Mouse (Mus musculus) stomach, postnatal 0 days (tissue): Measurements from ENCODE around the gene Fgf18. TPM values are rescaled to one million over a fixed set of nuclear protein-coding genes. Genes with fewer than 3 reads are reported as not detected.

Experiments used
- ATAC-seq: fragments of 200-750 bp; cut with Nextera tagmentation; 2 replicates; pipeline ENCODE4 v1.8.0; 2017; ENCODE audit not compliant: low FRiP score, low TSS enrichment
- DNase-seq: peaks from one replicate; pipeline ENCODE4 v3.0.0-alpha.2; 2016; ENCODE audit warnings: low spot score
- H3K27ac ChIP-seq: fragments of 300-500 bp; sonication (generic); replicated peaks from 2 replicates; pipeline ENCODE4 v1.5.1; 2014; ENCODE audit warnings: mild to moderate bottlenecking, control low read depth
- H3K27me3 ChIP-seq: fragments of 300-500 bp; sonication (generic); 2 replicates; pipeline ENCODE4 v1.6.1; 2014; ENCODE audit warnings: low read length; ENCODE audit not compliant: control insufficient read depth, insufficient read depth
- H3K36me3 ChIP-seq: fragments of 300-500 bp; sonication (generic); 2 replicates; pipeline ENCODE4 v1.6.1; 2014; ENCODE audit warnings: low read length, mixed read lengths; ENCODE audit not compliant: control insufficient read depth, insufficient read depth
- H3K4me1 ChIP-seq: fragments of 300-500 bp; sonication (generic); replicated peaks from 2 replicates; pipeline ENCODE4 v1.6.1; 2014; ENCODE audit warnings: antibody characterized with exemption; ENCODE audit not compliant: control insufficient read depth, insufficient read depth
- H3K4me2 ChIP-seq: fragments of 300-500 bp; sonication (generic); replicated peaks from 2 replicates; pipeline ENCODE4 v1.6.1; 2014; ENCODE audit warnings: low read depth, mild to moderate bottlenecking, control low read depth, moderate library complexity
- H3K4me3 ChIP-seq: fragments of 300-500 bp; sonication (generic); 2 replicates; pipeline ENCODE4 v1.5.1; 2014; ENCODE audit warnings: low read depth, low read length, control low read depth
- H3K9ac ChIP-seq: fragments of 300-500 bp; sonication (generic); 2 replicates; pipeline ENCODE4 v1.6.1; 2014; ENCODE audit warnings: mild to moderate bottlenecking, low read length, control low read depth, mixed read lengths
- H3K9me3 ChIP-seq: fragments of 300-500 bp; sonication (generic); 2 replicates; pipeline ENCODE4 v1.6.1; 2016; ENCODE audit warnings: low read length; ENCODE audit not compliant: control insufficient read depth
- CTCF ChIP-seq: IDR thresholded peaks from 2 replicates; pipeline ENCODE4 v1.5.1; 2016; ENCODE audit warnings: antibody characterized with exemption, low read depth, mild to moderate bottlenecking, moderate library complexity
- EP300 ChIP-seq: optimal IDR thresholded peaks from 2 replicates; pipeline ENCODE3; 2016; ENCODE audit warnings: antibody characterized with exemption
- WGBS: fragments of 180-500 bp; shearing (Covaris S2); extraction: QIAGEN DNeasy Blood & Tissue Kit; methylation state at CpG from one replicate; pipeline ENCODE4 v1.1.7; 2014; 5-methylcytosine and 5-hydroxymethylcytosine counted together
- polyA plus RNA-seq: library from polyadenylated mRNA; unstranded; fragments of >200 nt; fragmentation: Nextera tagmentation; extraction: Ambion mirVana; gene quantifications from 2 replicates; pipeline ENCODE4 v1.2.1, GENCODE M21; 2015

Fgf18 gene
- polyA plus RNA-seq, 1 experiment from 2014 or later: 2.3 TPM

- Histone ChIP-seq H3K36me3 (no peaks in the 10 kb centered on the region), H3K9ac (no peak overlapping the region), H3K4me2 (no peak overlapping the region), H3K9me3 (no peaks in the 10 kb centered on the region), H3K27ac (no peak overlapping the region), H3K27me3 (no peaks in the 10 kb centered on the region), H3K4me3 (no peak overlapping the region), H3K4me1 (no peaks in the 10 kb centered on the region)
- DNase-seq (no peak), ATAC-seq (no peak)
- 66% methylated on average over 6 of the region's 6 CpGs for WGBS
- TF ChIP-seq EP300 (no peak), CTCF (no peak)
These were observed 28.7 kb downstream of the Fgf18 start for GRCm38 (mm10) chr11:33118480-33118879.

- ATAC-seq (no peak), DNase-seq (no peak)
- no peak overlapping the region for H3K4me2 ChIP-seq
- no peak for TF ChIP-seq CTCF
- no peak for TF ChIP-seq EP300
- H3K27ac ChIP-seq: no peak overlapping the region
- no peaks in the 10 kb centered on the region for H3K27me3 ChIP-seq
- H3K9me3 ChIP-seq: no peaks in the 10 kb centered on the region
- H3K4me3 ChIP-seq: no peak overlapping the region
- no peaks in the 10 kb centered on the region for H3K4me1 ChIP-seq
- H3K36me3 ChIP-seq: no peaks in the 10 kb centered on the region
- H3K9ac ChIP-seq: no peak overlapping the region
- 85% methylated on average over 3 of the region's 3 CpGs for WGBS
These were observed 31.4 kb downstream of the Fgf18 start for GRCm38 (mm10) chr11:33115796-33116195.

- H3K4me1 ChIP-seq: no peaks in the 10 kb centered on the region
- no peak for ATAC-seq
- WGBS: 27% methylated on average over 1 of the region's 1 CpGs
These were observed 34.8 kb downstream of the Fgf18 start for GRCm38 (mm10) chr11:33112407-33112806.

GRCm38 (mm10) chr11:33110111-33110510 is 37.1 kb downstream of the Fgf18 start:
- no peak for DNase-seq
- Histone ChIP-seq H3K4me1 (no peaks in the 10 kb centered on the region), H3K36me3 (no peaks in the 10 kb centered on the region), H3K9ac (no peak overlapping the region), H3K27me3 (no peaks in the 10 kb centered on the region), H3K9me3 (no peaks in the 10 kb centered on the region), H3K4me2 (no peak overlapping the region), H3K4me3 (no peak overlapping the region), H3K27ac (no peak overlapping the region)
- TF ChIP-seq EP300 (no peak), CTCF (no peak)
- WGBS: 73% methylated on average over 2 of the region's 2 CpGs
- no peak for ATAC-seq

More at GRCm38 (mm10) chr11:33112407-33112806, 34.8 kb downstream of the Fgf18 start:
- no peak for DNase-seq
- no peaks in the 10 kb centered on the region for H3K27me3 ChIP-seq
- no peaks in the 10 kb centered on the region for H3K36me3 ChIP-seq
- no peak for TF ChIP-seq EP300
- no peak overlapping the region for H3K27ac ChIP-seq
- no peak overlapping the region for H3K9ac ChIP-seq
- H3K4me3 ChIP-seq: no peak overlapping the region
- H3K4me2 ChIP-seq: no peak overlapping the region
- no peaks in the 10 kb centered on the region for H3K9me3 ChIP-seq

GRCm38 (mm10) chr11:33107540-33107939 is 39.7 kb downstream of the Fgf18 start:
- DNase-seq (no peak), ATAC-seq (no peak)
- Histone ChIP-seq H3K4me3 (no peak overlapping the region), H3K27me3 (no peaks in the 10 kb centered on the region), H3K9me3 (no peaks in the 10 kb centered on the region), H3K4me1 (no peaks in the 10 kb centered on the region), H3K27ac (no peak overlapping the region), H3K36me3 (no peaks in the 10 kb centered on the region), H3K9ac (no peak overlapping the region), H3K4me2 (no peak overlapping the region)
- TF ChIP-seq EP300 (no peak), CTCF (no peak)
- WGBS: 46% methylated on average over 3 of the region's 3 CpGs

GRCm38 (mm10) chr11:33104911-33105316 is 42.3 kb downstream of the Fgf18 start:
- DNase-seq: no peak
- 48% methylated on average over 8 of the region's 8 CpGs for whole genome bisulfite sequencing
- no peak overlapping the region for H3K4me2 ChIP-seq
- no peak overlapping the region for H3K27ac ChIP-seq
- no peaks in the 10 kb centered on the region for H3K36me3 ChIP-seq
- no peak overlapping the region for H3K9ac ChIP-seq
- TF ChIP-seq EP300 (no peak), CTCF (no peak)
- no peak overlapping the region for H3K4me3 ChIP-seq
- 0 out of 2 replicates have a peak, but pooled peaks have one; percentile 26 for ATAC-seq
- H3K9me3 ChIP-seq: no peaks in the 10 kb centered on the region
- no peaks in the 10 kb centered on the region for H3K27me3 ChIP-seq
- H3K4me1 ChIP-seq: peaks cover 5% of the 10 kb centered on the region; the same call in 1 of the 2 replicates
